Mouse (Mus musculus): ENCODE results near the gene Traf3. TPM values are rescaled to one million over a fixed set of nuclear protein-coding genes. Genes with fewer than 3 reads are reported as not detected.

Gene Traf3
- total and polyA plus RNA-seq, 2 experiments from 2014 or later: 13.7 to 40.8 TPM

DNA sequence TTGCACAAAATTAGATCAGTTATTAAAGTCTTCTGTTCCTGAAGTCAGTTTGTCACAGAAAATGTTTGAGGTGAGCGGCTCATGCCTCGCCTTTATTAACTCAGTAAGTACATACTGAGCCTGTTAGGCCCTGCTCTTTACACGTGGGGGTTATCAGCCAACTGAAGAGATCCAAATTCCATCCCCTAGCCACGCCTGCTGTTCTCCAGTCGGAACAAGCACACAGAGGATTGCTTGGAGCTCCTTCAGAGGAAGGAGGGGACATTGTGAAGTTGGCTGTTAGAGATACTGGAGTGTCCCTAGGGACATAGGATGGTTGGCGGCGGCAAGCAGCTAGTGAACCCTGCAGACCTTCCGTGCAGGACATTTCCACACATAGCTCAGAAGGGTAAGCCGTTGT, 68.2 kb downstream of the Traf3 start:
- ATAC-seq (no peak), DNase-seq (ENCODE audit: low spot score) (no peak)
- H3K4me2 ChIP-seq (ENCODE audit: low read depth, low read length): no peak overlapping the region
- H3K9me3 ChIP-seq (ENCODE audit: low read length): no peaks in the 10 kb centered on the region
- no peak overlapping the region for H3K9ac ChIP-seq (replicated peaks; ENCODE audit: low read length)
- no peak overlapping the region for H3K27ac ChIP-seq
- no peaks in the 10 kb centered on the region for H3K36me3 ChIP-seq (ENCODE audit: insufficient read depth, low read length)
- 85% methylated on average over 9 of the region's 9 CpGs for WGBS
- no peak overlapping the region for H3K4me3 ChIP-seq (ENCODE audit: low read length)
- H3K27me3 ChIP-seq (ENCODE audit: insufficient read depth, low read length): no peaks in the 10 kb centered on the region
- H3K4me1 ChIP-seq (ENCODE audit: insufficient read depth, low read length): 0 out of 2 replicates have a peak, but pooled peaks cover 9% of the 10 kb centered on the region
- no peak for TF ChIP-seq CTCF (IDR thresholded peaks at IDR 0.05; ENCODE audit: low read depth)

- H3K9ac ChIP-seq (replicated peaks; ENCODE audit: low read length): no peak overlapping the region
- H3K36me3 ChIP-seq (ENCODE audit: insufficient read depth, low read length): no peaks in the 10 kb centered on the region
- 0 out of 2 replicates have a peak, but pooled peaks cover 9% of the 10 kb centered on the region for H3K4me1 ChIP-seq (ENCODE audit: insufficient read depth, low read length)
- 96% methylated on average over 6 of the region's 6 CpGs for WGBS
- no peak for TF ChIP-seq CTCF (IDR thresholded peaks at IDR 0.05; ENCODE audit: low read depth)
- DNase-seq (ENCODE audit: low spot score) (no peak), ATAC-seq (no peak)
- H3K27ac ChIP-seq: no peak overlapping the region
- no peaks in the 10 kb centered on the region for H3K9me3 ChIP-seq (ENCODE audit: low read length)
- H3K4me2 ChIP-seq (ENCODE audit: low read depth, low read length): no peak overlapping the region
- no peaks in the 10 kb centered on the region for H3K27me3 ChIP-seq (ENCODE audit: insufficient read depth, low read length)
- no peak overlapping the region for H3K4me3 ChIP-seq (ENCODE audit: low read length)
These were observed 69.5 kb downstream of the Traf3 start for GRCm38 (mm10) chr12:111235631-111236030.

GRCm38 (mm10) chr12:111237611-111238188, 71.5 kb downstream of the Traf3 start:
- Histone ChIP-seq H3K9ac (replicated peaks; ENCODE audit: low read length) (no peak overlapping the region), H3K4me3 (ENCODE audit: low read length) (no peak overlapping the region), H3K36me3 (ENCODE audit: insufficient read depth, low read length) (no peaks in the 10 kb centered on the region), H3K27ac (no peak overlapping the region), H3K27me3 (ENCODE audit: insufficient read depth, low read length) (no peaks in the 10 kb centered on the region), H3K9me3 (ENCODE audit: low read length) (no peaks in the 10 kb centered on the region), H3K4me2 (ENCODE audit: low read depth, low read length) (no peak overlapping the region), H3K4me1 (ENCODE audit: insufficient read depth, low read length) (0 out of 2 replicates have a peak, but pooled peaks cover 9% of the 10 kb centered on the region)
- no peak for DNase-seq (ENCODE audit: low spot score)
- 92% methylated on average over 16 of the region's 16 CpGs for WGBS
- no peak for TF ChIP-seq CTCF (IDR thresholded peaks at IDR 0.05; ENCODE audit: low read depth)
- ATAC-seq: no peak

- no peak overlapping the region for H3K4me3 ChIP-seq (ENCODE audit: low read length)
- H3K27ac ChIP-seq: peak overlapping the region; percentile 66
- no peaks in the 10 kb centered on the region for H3K27me3 ChIP-seq (ENCODE audit: insufficient read depth, low read length)
- TF ChIP-seq CTCF (IDR thresholded peaks at IDR 0.05; ENCODE audit: low read depth): no peak
- peak overlapping the region; percentile 28; the same call in 1 of the 2 replicates for H3K9ac ChIP-seq (replicated peaks; ENCODE audit: low read length)
- ATAC-seq (no peak), DNase-seq (ENCODE audit: low spot score) (no peak)
- 89% methylated on average over 5 of the region's 5 CpGs for WGBS
- 0 out of 2 replicates have a peak, but pooled peaks cover 9% of the 10 kb centered on the region for H3K4me1 ChIP-seq (ENCODE audit: insufficient read depth, low read length)
- 0 out of 2 replicates have a peak, but pooled peaks cover 3% of the 10 kb centered on the region for H3K36me3 ChIP-seq (ENCODE audit: insufficient read depth, low read length)
- H3K9me3 ChIP-seq (ENCODE audit: low read length): no peaks in the 10 kb centered on the region
- H3K4me2 ChIP-seq (ENCODE audit: low read depth, low read length): no peak overlapping the region
These were observed 72.2 kb downstream of the Traf3 start for GRCm38 (mm10) chr12:111238345-111238744.

DNA sequence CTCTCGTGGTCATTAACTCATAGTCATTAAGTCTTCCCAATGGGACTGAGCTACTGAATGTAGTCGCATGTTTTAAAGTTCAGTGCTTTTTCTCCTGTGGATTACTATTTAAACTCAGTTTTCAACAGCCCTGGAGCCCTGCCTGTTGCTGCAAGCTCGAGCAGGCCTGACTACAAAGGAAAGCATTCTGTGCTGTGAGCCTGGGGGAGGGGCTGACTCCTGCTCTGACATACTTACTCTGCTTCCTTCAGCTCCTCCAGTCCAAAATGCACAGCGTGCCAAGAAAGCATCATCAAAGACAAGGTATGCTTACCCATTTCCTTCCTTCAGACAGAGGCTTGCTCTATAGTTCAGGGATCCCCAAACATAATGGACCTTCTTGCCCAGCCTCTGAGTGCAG, 72.6 kb downstream of the Traf3 start:
- Histone ChIP-seq H3K27ac (peak overlapping the region; percentile 66; the same call in 1 of the 2 replicates), H3K36me3 (ENCODE audit: insufficient read depth, low read length) (0 out of 2 replicates have a peak, but pooled peaks cover 6% of the 10 kb centered on the region)
- peak; percentile 73; the same call in 1 of the 2 replicates for ATAC-seq

GRCm38 (mm10) chr12:111239930-111240329, 73.8 kb downstream of the Traf3 start:
- H3K4me3 ChIP-seq (ENCODE audit: low read length): no peak overlapping the region
- no peak for TF ChIP-seq CTCF (IDR thresholded peaks at IDR 0.05; ENCODE audit: low read depth)
- 82% methylated on average over 10 of the region's 10 CpGs for WGBS
- no peaks in the 10 kb centered on the region for H3K27me3 ChIP-seq (ENCODE audit: insufficient read depth, low read length)
- DNase-seq (ENCODE audit: low spot score) (no peak), ATAC-seq (no peak)
- no peaks in the 10 kb centered on the region for H3K9me3 ChIP-seq (ENCODE audit: low read length)
- no peak overlapping the region for H3K27ac ChIP-seq
- no peak overlapping the region for H3K9ac ChIP-seq (replicated peaks; ENCODE audit: low read length)
- H3K36me3 ChIP-seq (ENCODE audit: insufficient read depth, low read length): peaks cover 12% of the 10 kb centered on the region; the same call in 1 of the 2 replicates
- H3K4me2 ChIP-seq (ENCODE audit: low read depth, low read length): no peak overlapping the region
- H3K4me1 ChIP-seq (ENCODE audit: insufficient read depth, low read length): 0 out of 2 replicates have a peak, but pooled peaks cover 9% of the 10 kb centered on the region

More for the DNA sequence above, 72.6 kb downstream of the Traf3 start:
- H3K9ac ChIP-seq (replicated peaks; ENCODE audit: low read length): peak overlapping the region; percentile 28; the same call in 1 of the 2 replicates
- no peak overlapping the region for H3K4me3 ChIP-seq (ENCODE audit: low read length)
- H3K27me3 ChIP-seq (ENCODE audit: insufficient read depth, low read length): no peaks in the 10 kb centered on the region
- WGBS: 38% methylated on average over 4 of the region's 4 CpGs
- no peak overlapping the region for H3K4me2 ChIP-seq (ENCODE audit: low read depth, low read length)
- H3K9me3 ChIP-seq (ENCODE audit: low read length): no peaks in the 10 kb centered on the region
- 0 out of 2 replicates have a peak, but pooled peaks cover 9% of the 10 kb centered on the region for H3K4me1 ChIP-seq (ENCODE audit: insufficient read depth, low read length)
- peak; percentile 55 for DNase-seq (ENCODE audit: low spot score)
- TF ChIP-seq CTCF (IDR thresholded peaks at IDR 0.05; ENCODE audit: low read depth): no peak

DNA sequence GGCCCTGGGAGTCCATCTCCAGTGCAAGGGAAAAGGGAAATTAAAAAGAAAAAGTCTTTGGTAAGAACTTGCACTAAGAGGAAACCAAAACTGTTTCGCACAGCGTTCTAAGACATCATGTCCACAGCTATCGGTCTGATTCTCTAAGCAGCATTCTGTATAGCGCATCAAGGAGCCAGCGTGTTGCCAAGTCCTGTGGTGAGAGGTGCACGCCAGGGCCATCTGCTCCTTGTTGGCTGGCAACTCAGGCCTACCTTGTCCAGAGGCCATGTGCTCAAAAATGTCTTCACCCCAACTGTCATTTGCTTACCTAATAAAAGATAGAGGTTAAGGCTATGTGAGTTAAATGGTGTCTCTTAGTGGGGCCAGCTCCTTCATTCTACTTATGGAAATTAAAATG, 75.7 kb downstream of the Traf3 start:
- DNase-seq (ENCODE audit: low spot score): peak; percentile 71
- Histone ChIP-seq H3K4me2 (ENCODE audit: low read depth, low read length) (no peak overlapping the region), H3K9ac (replicated peaks; ENCODE audit: low read length) (no peak overlapping the region), H3K4me1 (ENCODE audit: insufficient read depth, low read length) (0 out of 2 replicates have a peak, but pooled peaks cover 9% of the 10 kb centered on the region), H3K36me3 (ENCODE audit: insufficient read depth, low read length) (peaks cover 17% of the 10 kb centered on the region; the same call in 1 of the 2 replicates), H3K9me3 (ENCODE audit: low read length) (no peaks in the 10 kb centered on the region), H3K4me3 (ENCODE audit: low read length) (no peak overlapping the region), H3K27ac (no peak overlapping the region), H3K27me3 (ENCODE audit: insufficient read depth, low read length) (no peaks in the 10 kb centered on the region)
- WGBS: 66% methylated on average over 6 of the region's 6 CpGs
- ATAC-seq: no peak
- TF ChIP-seq CTCF (IDR thresholded peaks at IDR 0.05; ENCODE audit: low read depth): no peak
